Mouse (Mus musculus) thymus, adult 2 months (tissue): Measurements from ENCODE around the gene Bcorl1. TPM values are rescaled to one million over a fixed set of nuclear protein-coding genes. Genes with fewer than 3 reads are reported as not detected.

ENCODE experiments used
- DNase-seq: peaks from one replicate; pipeline ENCODE4 v3.0.0; 2021
- H3K27ac ChIP-seq: fragments of 200-500 bp; 2 replicates; pipeline ENCODE4 v1.5.1; 2012; ENCODE audit warnings: low read length, control low read depth; ENCODE audit not compliant: control insufficient read depth, insufficient read depth
- H3K27me3 ChIP-seq: fragments of 200-500 bp; 2 replicates; pipeline ENCODE4 v1.6.1; 2012; ENCODE audit warnings: mild to moderate bottlenecking, low read length, moderate library complexity, mixed read lengths; ENCODE audit not compliant: control insufficient read depth, insufficient read depth
- H3K36me3 ChIP-seq: fragments of 200-500 bp; 2 replicates; pipeline ENCODE4 v1.6.1; 2012; ENCODE audit warnings: mild to moderate bottlenecking, low read length, moderate library complexity; ENCODE audit not compliant: control insufficient read depth, insufficient read depth
- H3K4me1 ChIP-seq: fragments of 200-500 bp; replicated peaks from 2 replicates; pipeline ENCODE4 v1.6.1; 2012; ENCODE audit warnings: low read length; ENCODE audit not compliant: control insufficient read depth, insufficient read depth
- H3K4me3 ChIP-seq: fragments of 200-500 bp; 2 replicates; pipeline ENCODE4 v1.5.1; 2012; ENCODE audit warnings: mild to moderate bottlenecking, low read length, control low read depth, moderate library complexity; ENCODE audit not compliant: control insufficient read depth, insufficient read depth
- CTCF ChIP-seq: fragments of 200-500 bp; IDR thresholded peaks from 2 replicates; pipeline ENCODE4 v1.5.1; 2012; ENCODE audit warnings: mild to moderate bottlenecking, control low read depth, low read length, moderate library complexity, borderline replicate concordance; ENCODE audit not compliant: control insufficient read depth, poor library complexity, insufficient read depth; ENCODE audit errors: extremely low read depth
- POLR2A ChIP-seq: fragments of 200-500 bp; IDR thresholded peaks from 2 replicates; pipeline ENCODE4 v1.6.1; 2012; ENCODE audit warnings: mild to moderate bottlenecking, low read length, control low read depth, moderate library complexity; ENCODE audit not compliant: control insufficient read depth, poor library complexity, insufficient read depth; ENCODE audit errors: extremely low read depth
- WGBS: fragments of 180-500 bp; shearing (Covaris S2); methylation state at CpG from one replicate; pipeline ENCODE4 v1.1.7; 2018; 5-methylcytosine and 5-hydroxymethylcytosine counted together
- polyA plus RNA-seq: library from polyadenylated mRNA; depleted of rRNA; stranded (reverse); fragments of >200 nt; gene quantifications from 2 replicates; pipeline ENCODE4 v1.2.3, GENCODE M21; 2012; rRNA removed

The Bcorl1 gene
- 7.8 TPM in 2 replicates for polyA plus RNA-seq

DNA sequence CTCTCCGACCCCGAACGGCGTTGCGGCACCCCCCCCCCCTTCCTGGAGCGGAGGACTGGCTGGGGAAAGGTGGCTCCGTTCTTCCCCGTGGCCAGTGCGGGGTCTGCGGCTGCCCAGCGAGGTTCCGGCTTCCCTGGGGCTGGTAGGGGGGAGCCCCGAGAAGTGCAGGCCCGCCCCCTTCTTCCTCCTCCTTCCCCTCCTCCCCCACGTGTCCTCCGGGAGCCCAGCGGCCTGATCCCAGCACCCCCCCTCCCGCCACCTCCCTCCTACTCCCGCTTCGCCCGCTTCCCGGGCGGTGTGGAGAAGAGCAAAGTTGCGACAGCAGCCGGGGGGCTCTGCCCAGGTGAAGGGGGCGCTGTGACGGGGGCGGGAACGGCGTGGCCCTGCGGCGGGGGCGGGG lies at the start of gene Bcorl1:
Gene Bcorl1 (plus strand): TSS at position 218 of the 400 bp plus-strand sequence.
- whole genome bisulfite sequencing, result 0% methylated on average over 31 of the region's 33 CpGs
- H3K4me1 ChIP-seq, result peaks cover 25% of the 10 kb centered on the region
- no peaks in the 10 kb centered on the region for H3K36me3 ChIP-seq
- peak; percentile 30 for DNase-seq
- H3K27ac ChIP-seq, result no peak within 1 kb of the TSS
- peak within 1 kb of the TSS; percentile 59 for H3K4me3 ChIP-seq
- peaks cover 5% of the 10 kb centered on the region; the same call in 1 of the 2 replicates for H3K27me3 ChIP-seq
- TF ChIP-seq CTCF (no peak), POLR2A (no peak)

DNA sequence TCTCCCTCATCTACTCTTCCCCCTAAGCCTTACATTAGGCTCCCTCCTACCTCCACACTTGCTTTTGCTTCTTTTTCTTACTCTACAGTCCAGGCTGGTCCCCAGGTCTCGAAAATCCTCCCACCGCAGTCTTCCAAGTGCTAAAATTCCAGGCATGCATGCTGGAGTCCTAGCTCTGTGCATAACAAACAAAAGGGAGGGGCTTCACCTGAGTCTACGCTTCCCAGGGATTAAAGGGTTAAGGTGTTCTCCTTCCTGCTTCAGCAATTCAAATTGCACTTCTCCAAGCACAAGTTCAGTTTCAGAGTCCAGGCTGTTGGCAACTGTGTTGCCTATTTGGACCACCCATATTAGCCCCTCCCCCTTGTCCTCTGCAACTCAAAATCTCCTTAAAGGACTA lies 49.7 kb upstream of the Bcorl1 start:
- 93% methylated on average over 3 of the region's 3 CpGs for WGBS

DNA sequence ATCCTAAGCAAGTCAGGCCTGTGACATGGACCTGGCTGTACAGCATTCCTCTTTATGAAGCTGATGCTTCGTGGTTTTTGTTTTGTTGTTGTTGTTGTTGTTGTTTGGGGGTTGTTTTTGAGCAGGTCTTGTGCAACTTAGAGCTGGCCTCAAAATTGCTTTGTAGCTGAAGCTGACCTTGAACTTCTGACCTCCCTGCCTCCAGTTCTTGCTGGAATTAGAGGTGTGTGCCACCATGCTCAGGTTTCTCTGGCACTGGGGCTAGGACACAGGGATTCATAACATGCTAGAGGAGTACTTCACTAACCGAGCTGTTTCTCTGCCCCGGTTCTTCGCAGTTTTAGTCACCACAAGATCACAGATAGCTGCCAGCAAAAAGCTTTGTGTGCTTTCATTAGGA lies 35.8 kb upstream of the Bcorl1 start:
- no peak for DNase-seq
- H3K4me1 ChIP-seq, result peaks cover 2% of the 10 kb centered on the region; the same call in 1 of the 2 replicates
- H3K36me3 ChIP-seq, result no peaks in the 10 kb centered on the region
- TF ChIP-seq POLR2A, result no peak
- TF ChIP-seq CTCF, result no peak
- H3K27ac ChIP-seq, result no peak overlapping the region
- H3K27me3 ChIP-seq, result no peaks in the 10 kb centered on the region
- 92% methylated on average over 4 of the region's 4 CpGs for WGBS
- H3K4me3 ChIP-seq, result no peak overlapping the region

More for the DNA sequence above, 49.7 kb upstream of the Bcorl1 start:
- Histone ChIP-seq H3K4me1 (no peaks in the 10 kb centered on the region), H3K27me3 (no peaks in the 10 kb centered on the region), H3K27ac (no peak overlapping the region), H3K36me3 (no peaks in the 10 kb centered on the region), H3K4me3 (no peak overlapping the region)
- no peak for DNase-seq
- no peak for TF ChIP-seq CTCF
- TF ChIP-seq POLR2A, result no peak

GRCm38 (mm10) chrX:48310706-48311517 lies 30.2 kb upstream of the Bcorl1 start:
- Histone ChIP-seq H3K4me3 (peak overlapping the region; percentile 18; the same call in 1 of the 2 replicates), H3K36me3 (no peaks in the 10 kb centered on the region), H3K4me1 (peaks cover 25% of the 10 kb centered on the region), H3K27ac (no peak overlapping the region), H3K27me3 (no peaks in the 10 kb centered on the region)
- TF ChIP-seq POLR2A (no peak), CTCF (no peak)
- 51% methylated on average over 26 of the region's 26 CpGs for WGBS
- DNase-seq, result peak; percentile 7

DNA sequence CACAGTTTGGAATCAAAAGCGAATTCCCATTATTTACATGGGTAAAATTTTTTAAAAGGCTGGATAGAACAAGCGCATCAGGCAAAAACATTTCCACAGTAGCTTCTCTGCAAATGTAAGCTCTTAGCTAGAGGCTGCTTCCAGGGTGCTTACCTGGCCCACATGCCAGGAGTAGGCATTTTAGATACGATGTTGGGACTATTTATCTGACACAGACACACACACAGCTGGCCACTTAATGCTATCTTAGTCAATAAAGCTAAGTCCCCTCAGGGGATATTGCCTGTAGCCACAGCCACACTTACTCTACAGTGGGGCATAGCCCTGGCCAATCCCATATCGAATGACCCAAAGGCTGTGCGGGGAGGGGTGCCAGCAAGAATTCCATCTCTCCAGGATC lies 29.4 kb upstream of the Bcorl1 start:
- no peak for DNase-seq
- TF ChIP-seq POLR2A (no peak), CTCF (no peak)
- no peaks in the 10 kb centered on the region for H3K36me3 ChIP-seq
- peaks cover 25% of the 10 kb centered on the region for H3K4me1 ChIP-seq
- no peaks in the 10 kb centered on the region for H3K27me3 ChIP-seq
- H3K4me3 ChIP-seq, result no peak overlapping the region
- H3K27ac ChIP-seq, result no peak overlapping the region
- WGBS, result 97% methylated on average over 5 of the region's 5 CpGs

DNA sequence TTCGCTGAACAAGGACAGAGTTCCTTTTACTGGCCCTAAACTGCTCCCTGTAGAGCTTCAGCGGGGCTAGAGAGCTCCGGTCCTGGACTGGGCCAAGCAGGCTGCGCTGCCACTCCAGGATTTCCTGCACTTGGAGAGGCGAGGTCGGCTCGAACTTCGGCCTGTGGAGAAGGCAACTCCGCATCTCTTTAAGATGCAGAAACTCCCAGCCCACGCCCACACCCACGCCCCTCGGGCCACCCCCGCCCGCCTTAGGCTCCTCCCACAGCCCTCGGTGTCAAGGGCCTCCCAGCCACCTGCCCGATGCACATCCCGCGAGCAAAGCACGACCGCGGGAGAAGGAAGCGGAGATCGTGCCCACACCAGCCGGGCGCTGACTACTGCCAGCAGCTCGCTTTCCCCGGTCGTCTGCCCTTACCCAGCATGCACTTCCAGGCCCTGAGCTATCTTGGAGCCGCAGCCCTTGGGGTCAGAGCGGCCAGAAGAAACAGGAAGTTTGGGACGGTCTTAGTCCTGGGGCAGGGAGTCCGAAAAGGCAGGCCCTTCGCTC lies 26.6 kb upstream of the Bcorl1 start:
- TF ChIP-seq CTCF, result no peak
- peak; percentile 60; the same call in 1 of the 2 replicates for TF ChIP-seq POLR2A
- under 1% methylated on average over 29 of the region's 33 CpGs for WGBS
- no peak overlapping the region for H3K27ac ChIP-seq
- H3K36me3 ChIP-seq, result no peaks in the 10 kb centered on the region
- peaks cover 29% of the 10 kb centered on the region for H3K4me1 ChIP-seq
- peak overlapping the region; percentile 49 for H3K4me3 ChIP-seq
- DNase-seq, result peak; percentile 86
- H3K27me3 ChIP-seq, result no peaks in the 10 kb centered on the region
